Mouse (Mus musculus): ENCODE results near the gene Ltbp2. TPM values are rescaled to one million over a fixed set of nuclear protein-coding genes. Genes with fewer than 3 reads are reported as not detected.
A peak's percentile ranks its signal among the peaks of the same experiment; 100 is the strongest.

Ltbp2 gene
- polyA plus RNA-seq, 1 experiment, result 182 TPM

GRCm38 (mm10) chr12:84800419-84800818, 75.9 kb downstream of the Ltbp2 start:
- TF ChIP-seq POLR2A (IDR thresholded peaks at IDR 0.05; ENCODE audit: low read depth, low read length), result no peak
- no peak for TF ChIP-seq CTCF (IDR thresholded peaks at IDR 0.05; ENCODE audit: borderline replicate concordance, insufficient read depth, low read length)
- H3K4me1 ChIP-seq (ENCODE audit: control insufficient read depth, insufficient read depth, low read length), result no peaks in the 10 kb centered on the region
- no peak overlapping the region for H3K27ac ChIP-seq (ENCODE audit: insufficient read depth, low read length)
- no peak overlapping the region for H3K4me3 ChIP-seq (ENCODE audit: insufficient read depth, low read length)

DNA sequence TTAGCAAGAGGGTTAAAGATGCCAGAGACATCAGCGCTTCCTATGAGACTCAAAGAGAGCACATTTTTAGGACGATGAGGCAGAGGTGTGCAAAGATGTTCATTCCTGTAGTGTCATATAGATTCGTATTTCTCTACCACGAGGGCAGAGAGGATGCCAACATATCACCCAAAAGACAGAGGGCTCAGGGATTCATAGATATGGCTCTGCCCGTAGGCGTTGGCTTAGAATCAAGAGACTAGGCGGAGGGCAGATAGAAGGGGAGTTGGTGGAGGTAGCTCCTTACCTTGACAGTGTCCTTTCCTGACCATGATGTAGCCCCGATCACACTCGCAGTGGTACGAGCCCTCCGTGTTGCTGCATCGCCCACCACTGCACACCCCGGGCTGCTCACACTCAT, 77.2 kb downstream of the Ltbp2 start:
- no peak overlapping the region for H3K27ac ChIP-seq (ENCODE audit: insufficient read depth, low read length)
- TF ChIP-seq CTCF (IDR thresholded peaks at IDR 0.05; ENCODE audit: borderline replicate concordance, insufficient read depth, low read length) (no peak), POLR2A (IDR thresholded peaks at IDR 0.05; ENCODE audit: low read depth, low read length) (no peak)
- no peaks in the 10 kb centered on the region for H3K4me1 ChIP-seq (ENCODE audit: control insufficient read depth, insufficient read depth, low read length)
- H3K4me3 ChIP-seq (ENCODE audit: insufficient read depth, low read length), result no peak overlapping the region

DNA sequence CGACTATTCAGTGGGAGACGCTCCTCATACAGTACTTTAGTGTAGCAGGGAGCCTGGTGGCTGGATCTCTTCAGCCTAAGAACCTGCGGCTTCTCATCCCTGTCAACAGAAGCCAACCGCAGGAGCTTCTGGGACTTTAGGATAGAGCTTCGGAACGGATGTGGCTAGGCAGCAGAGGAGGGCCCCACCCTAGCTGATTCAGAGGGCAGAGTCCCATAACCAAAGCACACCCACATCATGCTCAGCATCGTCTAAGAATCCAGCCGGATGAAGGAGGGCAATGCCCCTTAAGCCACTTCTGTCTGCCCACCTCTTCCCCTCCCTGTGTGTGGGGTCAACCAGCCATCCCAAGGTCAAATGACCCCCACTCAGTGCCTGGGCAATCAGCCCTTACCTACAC, 81.7 kb downstream of the Ltbp2 start:
- Histone ChIP-seq H3K4me3 (ENCODE audit: insufficient read depth, low read length) (no peak overlapping the region), H3K4me1 (ENCODE audit: control insufficient read depth, insufficient read depth, low read length) (peaks cover 5% of the 10 kb centered on the region; the same call in 1 of the 2 replicates), H3K27ac (ENCODE audit: insufficient read depth, low read length) (no peak overlapping the region)
- no peak for TF ChIP-seq POLR2A (IDR thresholded peaks at IDR 0.05; ENCODE audit: low read depth, low read length)
- no peak for TF ChIP-seq CTCF (IDR thresholded peaks at IDR 0.05; ENCODE audit: borderline replicate concordance, insufficient read depth, low read length)

DNA sequence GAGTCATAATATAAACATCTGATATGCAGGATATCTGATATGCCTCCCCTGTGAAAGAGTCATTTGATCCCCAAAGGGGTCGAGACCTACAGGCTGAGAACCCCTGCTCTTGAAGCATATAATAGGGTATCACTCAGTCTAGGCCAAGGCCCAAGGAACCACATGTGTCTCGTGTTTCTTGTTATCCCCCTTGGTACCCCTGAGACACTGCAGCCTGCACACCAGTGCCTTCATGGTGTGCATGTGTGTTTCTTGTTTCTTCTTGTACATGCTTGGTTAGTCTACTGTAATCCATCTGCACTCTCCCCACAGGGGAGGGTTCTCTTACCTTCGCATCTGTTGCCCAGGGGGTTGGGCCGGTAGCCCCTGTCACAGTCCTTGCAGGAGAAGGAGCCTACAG, 83.7 kb downstream of the Ltbp2 start:
- H3K4me1 ChIP-seq (ENCODE audit: control insufficient read depth, insufficient read depth, low read length), result peaks cover 5% of the 10 kb centered on the region; the same call in 1 of the 2 replicates
- no peak overlapping the region for H3K27ac ChIP-seq (ENCODE audit: insufficient read depth, low read length)
- H3K4me3 ChIP-seq (ENCODE audit: insufficient read depth, low read length), result no peak overlapping the region
- TF ChIP-seq CTCF (IDR thresholded peaks at IDR 0.05; ENCODE audit: borderline replicate concordance, insufficient read depth, low read length), result no peak
- no peak for TF ChIP-seq POLR2A (IDR thresholded peaks at IDR 0.05; ENCODE audit: low read depth, low read length)

GRCm38 (mm10) chr12:84790853-84791252, 85.5 kb downstream of the Ltbp2 start:
- Histone ChIP-seq H3K27ac (ENCODE audit: insufficient read depth, low read length) (no peak overlapping the region), H3K4me1 (ENCODE audit: control insufficient read depth, insufficient read depth, low read length) (peaks cover 5% of the 10 kb centered on the region; the same call in 1 of the 2 replicates), H3K4me3 (ENCODE audit: insufficient read depth, low read length) (no peak overlapping the region)
- TF ChIP-seq POLR2A (IDR thresholded peaks at IDR 0.05; ENCODE audit: low read depth, low read length), result no peak
- TF ChIP-seq CTCF (IDR thresholded peaks at IDR 0.05; ENCODE audit: borderline replicate concordance, insufficient read depth, low read length), result no peak

DNA sequence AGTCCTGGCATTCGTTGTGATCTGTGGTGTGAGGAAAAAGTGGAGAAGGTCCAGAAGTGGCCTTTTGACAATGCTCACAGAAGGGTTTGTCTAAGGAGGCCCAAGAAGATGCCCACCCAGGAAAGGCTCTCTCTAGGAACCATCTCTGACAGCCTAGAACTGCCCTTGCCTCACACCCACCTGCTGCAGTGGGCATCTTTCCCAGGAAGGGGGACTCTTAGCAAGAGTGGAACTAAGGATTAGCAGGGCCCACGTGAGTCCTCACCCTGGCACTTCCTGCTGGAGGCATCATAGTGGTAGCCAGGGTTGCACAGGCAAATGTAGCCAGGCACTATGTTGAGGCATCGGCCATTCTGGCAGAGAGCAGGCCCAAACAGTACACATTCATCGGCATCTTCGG, 90.2 kb downstream of the Ltbp2 start:
- no peak overlapping the region for H3K27ac ChIP-seq (ENCODE audit: insufficient read depth, low read length)
- no peak overlapping the region for H3K4me3 ChIP-seq (ENCODE audit: insufficient read depth, low read length)
- TF ChIP-seq POLR2A (IDR thresholded peaks at IDR 0.05; ENCODE audit: low read depth, low read length) (no peak), CTCF (IDR thresholded peaks at IDR 0.05; ENCODE audit: borderline replicate concordance, insufficient read depth, low read length) (no peak)
- H3K4me1 ChIP-seq (ENCODE audit: control insufficient read depth, insufficient read depth, low read length), result peaks cover 3% of the 10 kb centered on the region; the same call in 1 of the 2 replicates

GRCm38 (mm10) chr12:84784604-84785381, 91.5 kb downstream of the Ltbp2 start:
- TF ChIP-seq CTCF (IDR thresholded peaks at IDR 0.05; ENCODE audit: borderline replicate concordance, insufficient read depth, low read length) (peak; percentile 75), POLR2A (IDR thresholded peaks at IDR 0.05; ENCODE audit: low read depth, low read length) (0 out of 2 replicates have a peak, but pooled peaks have one; percentile 26)
- Histone ChIP-seq H3K4me3 (ENCODE audit: insufficient read depth, low read length) (no peak overlapping the region), H3K4me1 (ENCODE audit: control insufficient read depth, insufficient read depth, low read length) (peaks cover 3% of the 10 kb centered on the region; the same call in 1 of the 2 replicates), H3K27ac (ENCODE audit: insufficient read depth, low read length) (no peak overlapping the region)

DNA sequence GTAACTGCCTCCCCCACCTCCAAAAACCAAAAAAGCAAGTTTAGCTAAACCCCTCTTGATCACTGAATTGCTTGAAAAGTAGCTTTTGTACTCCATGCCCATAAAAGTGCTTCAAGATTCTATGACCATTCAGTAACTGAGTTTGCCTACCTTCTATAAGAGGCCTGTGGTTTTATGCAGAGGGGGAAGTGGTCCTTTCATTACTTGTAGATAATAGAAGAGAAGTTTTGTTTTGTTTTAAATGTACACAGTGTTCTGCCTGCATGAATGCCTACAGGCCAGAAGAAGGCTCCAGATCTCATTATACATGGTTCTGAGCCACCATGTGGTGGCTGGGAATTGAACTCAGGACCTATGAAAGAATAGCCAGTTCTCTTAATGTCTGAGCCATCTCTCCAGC, 100.1 kb downstream of the Ltbp2 start:
- Histone ChIP-seq H3K27ac (ENCODE audit: insufficient read depth, low read length) (no peak overlapping the region), H3K4me3 (ENCODE audit: insufficient read depth, low read length) (no peak overlapping the region), H3K4me1 (ENCODE audit: control insufficient read depth, insufficient read depth, low read length) (no peaks in the 10 kb centered on the region)
- TF ChIP-seq POLR2A (IDR thresholded peaks at IDR 0.05; ENCODE audit: low read depth, low read length), result no peak
- no peak for TF ChIP-seq CTCF (IDR thresholded peaks at IDR 0.05; ENCODE audit: borderline replicate concordance, insufficient read depth, low read length)

GRCm38 (mm10) chr12:84774376-84774775, 102.0 kb downstream of the Ltbp2 start:
- H3K4me1 ChIP-seq (ENCODE audit: control insufficient read depth, insufficient read depth, low read length), result 0 out of 2 replicates have a peak, but pooled peaks cover 6% of the 10 kb centered on the region
- TF ChIP-seq POLR2A (IDR thresholded peaks at IDR 0.05; ENCODE audit: low read depth, low read length) (no peak), CTCF (IDR thresholded peaks at IDR 0.05; ENCODE audit: borderline replicate concordance, insufficient read depth, low read length) (no peak)
- 0 out of 2 replicates have a peak overlapping the region, but pooled peaks have one; percentile 1 for H3K4me3 ChIP-seq (ENCODE audit: insufficient read depth, low read length)
- no peak overlapping the region; the same call in 1 of the 2 replicates for H3K27ac ChIP-seq (ENCODE audit: insufficient read depth, low read length)

- TF ChIP-seq POLR2A (IDR thresholded peaks at IDR 0.05; ENCODE audit: low read depth, low read length) (no peak), CTCF (IDR thresholded peaks at IDR 0.05; ENCODE audit: borderline replicate concordance, insufficient read depth, low read length) (no peak)
- Histone ChIP-seq H3K4me3 (ENCODE audit: insufficient read depth, low read length) (peak overlapping the region; percentile 86), H3K27ac (ENCODE audit: insufficient read depth, low read length) (peak overlapping the region; percentile 29), H3K4me1 (ENCODE audit: control insufficient read depth, insufficient read depth, low read length) (0 out of 2 replicates have a peak, but pooled peaks cover 6% of the 10 kb centered on the region)
These were observed 102.9 kb downstream of the Ltbp2 start for GRCm38 (mm10) chr12:84773476-84773875.
